Mouse (Mus musculus): ENCODE measurements at regions not wholly inside any gene's neighbourhood (a gene's known extent, or its start where the extent isn't known, plus 50 kb on each side); places are given as distances from the start of the nearest gene placed in this dataset.

- no peak for TF ChIP-seq CTCF (IDR thresholded peaks at IDR 0.05; ENCODE audit: extremely low read depth, insufficient read depth, low read length)
- TF ChIP-seq POLR2A (IDR thresholded peaks at IDR 0.05; ENCODE audit: extremely low read depth, insufficient read depth, low read length) = no peak
These were observed 640.1 kb downstream of the Nedd1 start for GRCm38 (mm10) chr10:92082111-92082510.

Data from cortical plate, adult 2 months (tissue).